Mouse (Mus musculus): ENCODE results near the gene Arpc1a. TPM values are rescaled to one million over a fixed set of nuclear protein-coding genes. Genes with fewer than 3 reads are reported as not detected.

The Arpc1a gene
- polyA plus RNA-seq (2014; fragmentation: Illumina TruSeq; extraction: RNeasy Lipid Tissue Mini Kit (QIAGEN cat#74804); ENCODE audit: low read depth, low replicate concordance) = 26.4 TPM

GRCm38 (mm10) chr5:145083632-145084451, at the start of gene Arpc1a, which contains the start of gene Kpna7:
TSS of gene Arpc1a (plus strand) at chr5:145083830.
TSS of gene Kpna7 (minus strand) at chr5:145084030.

GRCm38 (mm10) chr5:145042690-145043089, 40.9 kb upstream of the Arpc1a start, which contains the start of gene 1700018F24Rik:
TSS of gene 1700018F24Rik (plus strand) at chr5:145042990.

GRCm38 (mm10) chr5:145114071-145114605, 30.5 kb downstream of the Arpc1a start, which contains the start of gene Arpc1b:
TSS of gene Arpc1b (plus strand) at chr5:145114215.

GRCm38 (mm10) chr5:145139571-145140519, 56.2 kb downstream of the Arpc1a start, which contains the start of the genes Pdap1 and Bud31:
TSS of gene Pdap1 (minus strand) at chr5:145140238.
TSS of gene Bud31 (plus strand) at chr5:145140362.

Other genes starting within 250 kb of the Arpc1a start
- 9.8 TPM for gene Smurf1, start 118.0 kb upstream of the Arpc1a start, polyA plus RNA-seq (2014; fragmentation: Illumina TruSeq; extraction: RNeasy Lipid Tissue Mini Kit (QIAGEN cat#74804); ENCODE audit: low read depth, low replicate concordance)
- gene Gm4871, start 51.1 kb upstream of the Arpc1a start, polyA plus RNA-seq (2014; fragmentation: Illumina TruSeq; extraction: RNeasy Lipid Tissue Mini Kit (QIAGEN cat#74804); ENCODE audit: low read depth, low replicate concordance) = not detected
- gene 1700018F24Rik, start 40.8 kb upstream of the Arpc1a start, polyA plus RNA-seq (2014; fragmentation: Illumina TruSeq; extraction: RNeasy Lipid Tissue Mini Kit (QIAGEN cat#74804); ENCODE audit: low read depth, low replicate concordance) = not detected
- not detected for gene Kpna7, start 200 bp downstream of the Arpc1a start, polyA plus RNA-seq (2014; fragmentation: Illumina TruSeq; extraction: RNeasy Lipid Tissue Mini Kit (QIAGEN cat#74804); ENCODE audit: low read depth, low replicate concordance)
- gene Arpc1b, start 30.4 kb downstream of the Arpc1a start, polyA plus RNA-seq (2014; fragmentation: Illumina TruSeq; extraction: RNeasy Lipid Tissue Mini Kit (QIAGEN cat#74804); ENCODE audit: low read depth, low replicate concordance) = 37.3 TPM
- gene Pdap1, start 56.4 kb downstream of the Arpc1a start, polyA plus RNA-seq (2014; fragmentation: Illumina TruSeq; extraction: RNeasy Lipid Tissue Mini Kit (QIAGEN cat#74804); ENCODE audit: low read depth, low replicate concordance) = 37.3 TPM
- gene Bud31, start 56.5 kb downstream of the Arpc1a start, polyA plus RNA-seq (2014; fragmentation: Illumina TruSeq; extraction: RNeasy Lipid Tissue Mini Kit (QIAGEN cat#74804); ENCODE audit: low read depth, low replicate concordance) = 293 TPM
- gene Ptcd1, start 83.3 kb downstream of the Arpc1a start, polyA plus RNA-seq (2014; fragmentation: Illumina TruSeq; extraction: RNeasy Lipid Tissue Mini Kit (QIAGEN cat#74804); ENCODE audit: low read depth, low replicate concordance) = 2.6 TPM
- 1.9 TPM for gene Cpsf4, start 83.4 kb downstream of the Arpc1a start, polyA plus RNA-seq (2014; fragmentation: Illumina TruSeq; extraction: RNeasy Lipid Tissue Mini Kit (QIAGEN cat#74804); ENCODE audit: low read depth, low replicate concordance)
- gene Atp5j2, start 108.2 kb downstream of the Arpc1a start, polyA plus RNA-seq (2014; fragmentation: Illumina TruSeq; extraction: RNeasy Lipid Tissue Mini Kit (QIAGEN cat#74804); ENCODE audit: low read depth, low replicate concordance) = 22.8 TPM
- 2.2 TPM for gene Zkscan14, start 118.0 kb downstream of the Arpc1a start, polyA plus RNA-seq (2014; fragmentation: Illumina TruSeq; extraction: RNeasy Lipid Tissue Mini Kit (QIAGEN cat#74804); ENCODE audit: low read depth, low replicate concordance)
- 7.8 TPM for gene Zkscan5, start 120.7 kb downstream of the Arpc1a start, polyA plus RNA-seq (2014; fragmentation: Illumina TruSeq; extraction: RNeasy Lipid Tissue Mini Kit (QIAGEN cat#74804); ENCODE audit: low read depth, low replicate concordance)
- gene Zfp655, start 147.9 kb downstream of the Arpc1a start, polyA plus RNA-seq (2014; fragmentation: Illumina TruSeq; extraction: RNeasy Lipid Tissue Mini Kit (QIAGEN cat#74804); ENCODE audit: low read depth, low replicate concordance) = 149 TPM
- 0.41 TPM for gene Zscan25, start 196.7 kb downstream of the Arpc1a start, polyA plus RNA-seq (2014; fragmentation: Illumina TruSeq; extraction: RNeasy Lipid Tissue Mini Kit (QIAGEN cat#74804); ENCODE audit: low read depth, low replicate concordance)

Data from adrenal gland, adult 10 weeks (tissue).